Mouse (Mus musculus) limb, embryonic 14.5 days (tissue): ENCODE measurements around the gene Ppp6r2. TPM values are rescaled to one million over a fixed set of nuclear protein-coding genes. Genes with fewer than 3 reads are reported as not detected.

ENCODE experiments used
- ATAC-seq: fragments of 200-750 bp; cut with Nextera tagmentation; 2 replicates; pipeline ENCODE4 v1.8.0; 2017; ENCODE audit warnings: low read depth, moderate number of reproducible peaks, moderate TSS enrichment; ENCODE audit not compliant: low FRiP score
- DNase-seq: peaks from one replicate; pipeline ENCODE4 v3.0.0-alpha.2; 2015; ENCODE audit warnings: low spot score
- H3K27ac ChIP-seq: fragments of 300-500 bp; sonication (generic); replicated peaks from 2 replicates; pipeline ENCODE4 v1.5.1; 2014; ENCODE audit warnings: low read depth, mild to moderate bottlenecking, low read length, moderate library complexity, mixed read lengths
- H3K27me3 ChIP-seq: fragments of 300-500 bp; sonication (generic); 2 replicates; pipeline ENCODE4 v1.6.1; 2014; ENCODE audit warnings: low read length, mixed read lengths; ENCODE audit not compliant: control insufficient read depth, insufficient read depth
- H3K36me3 ChIP-seq: fragments of 300-500 bp; sonication (generic); 2 replicates; pipeline ENCODE4 v1.6.1; 2014; ENCODE audit warnings: mild to moderate bottlenecking, low read length, moderate library complexity, mixed read lengths; ENCODE audit not compliant: control insufficient read depth, insufficient read depth
- H3K4me1 ChIP-seq: fragments of 300-500 bp; sonication (generic); 2 replicates; pipeline ENCODE4 v1.6.1; 2014; ENCODE audit warnings: antibody characterized with exemption, low read length, mixed read lengths; ENCODE audit not compliant: control insufficient read depth, insufficient read depth
- H3K4me2 ChIP-seq: fragments of 300-500 bp; sonication (generic); replicated peaks from 2 replicates; pipeline ENCODE4 v1.6.1; 2014; ENCODE audit warnings: low read depth, mild to moderate bottlenecking, low read length, moderate library complexity; ENCODE audit not compliant: severe bottlenecking
- H3K4me3 ChIP-seq: fragments of 300-500 bp; sonication (generic); replicated peaks from 2 replicates; pipeline ENCODE4 v1.5.1; 2014; ENCODE audit warnings: low read length
- H3K9ac ChIP-seq: fragments of 300-500 bp; sonication (generic); 2 replicates; pipeline ENCODE4 v1.6.1; 2014; ENCODE audit warnings: mild to moderate bottlenecking, low read depth, low read length, moderate library complexity; ENCODE audit not compliant: severe bottlenecking
- H3K9me3 ChIP-seq: fragments of 300-500 bp; sonication (generic); 2 replicates; pipeline ENCODE4 v1.6.1; 2016; ENCODE audit warnings: low read length; ENCODE audit not compliant: control insufficient read depth
- POLR2A ChIP-seq: fragments of 200-500 bp; IDR thresholded peaks from 2 replicates; pipeline ENCODE4 v1.8.0; 2012; ENCODE audit warnings: inconsistent platforms, mild to moderate bottlenecking, moderate library complexity, borderline replicate concordance; ENCODE audit not compliant: insufficient read depth, insufficient read length; ENCODE audit errors: extremely low read depth
- WGBS: fragments of 180-500 bp; shearing (Covaris S2); extraction: QIAGEN DNeasy Blood & Tissue Kit; methylation state at CpG from one replicate; pipeline ENCODE4 v1.1.7; 2014; 5-methylcytosine and 5-hydroxymethylcytosine counted together
- microRNA-seq: library from miRNA; unstranded; fragments of <30 nt; microRNA quantifications from one replicate; pipeline ENCODE4, GENCODE M21; 2016
- polyA plus RNA-seq, 2 experiments: library from polyadenylated mRNA; depleted of rRNA in 1 of 2; stranded (reverse) in 1 of 2; unstranded in 1 of 2; fragments of >200 nt; fragmentation: Nextera tagmentation in 1 of 2; extraction: Ambion mirVana in 1 of 2; gene quantifications; 2 replicates each; pipeline versions ENCODE4 v1.2.1 to v1.2.3; 2012 to 2014

Ppp6r2 gene
- polyA plus RNA-seq, 2 experiments = 28.3 to 71.5 TPM

DNA sequence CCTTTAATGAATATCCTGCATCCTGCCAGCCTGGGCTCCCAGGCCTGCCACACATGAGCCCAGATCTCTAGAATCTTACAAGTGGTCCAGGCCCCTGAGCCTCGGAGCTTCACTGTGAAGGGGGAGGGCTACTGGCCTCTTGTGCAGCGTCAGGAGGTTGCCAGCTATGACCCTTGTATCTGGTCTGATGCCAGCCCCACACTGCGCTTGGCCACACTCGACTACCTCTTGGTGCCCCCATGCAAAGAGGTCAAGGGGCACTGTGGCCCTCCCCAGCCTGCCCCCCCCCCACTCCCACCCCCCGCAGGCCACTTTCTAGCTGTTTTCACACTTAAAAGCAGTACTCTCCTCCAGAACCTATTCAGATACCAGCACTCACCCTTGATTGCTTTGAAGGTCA is 115.1 kb downstream of the Ppp6r2 start:
- H3K36me3 ChIP-seq = no peaks in the 10 kb centered on the region
- H3K4me1 ChIP-seq = peaks cover 7% of the 10 kb centered on the region; the same call in 1 of the 2 replicates

DNA sequence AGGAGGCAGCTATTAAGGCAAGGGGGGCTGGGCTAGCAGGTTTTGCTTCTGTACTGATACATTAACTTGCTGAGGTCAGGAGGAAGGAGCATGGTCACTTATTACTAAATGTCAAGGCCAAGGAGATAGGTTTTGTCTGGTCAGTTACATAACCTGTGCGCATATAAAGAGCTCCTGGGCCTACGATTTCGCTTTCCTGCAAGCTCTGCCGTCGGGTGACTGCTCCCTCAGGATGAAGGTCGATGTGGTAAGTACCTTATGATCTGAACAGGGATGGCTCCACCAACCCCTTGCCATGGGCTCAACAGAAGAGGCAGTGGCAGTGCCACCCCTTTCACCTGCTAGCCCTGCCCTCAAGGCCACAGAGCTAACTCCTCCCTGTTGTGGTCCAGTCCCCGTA is 122.9 kb downstream of the Ppp6r2 start, which contains the start of gene Miox:
Miox (plus strand) TSS at position 128 of the 400 bp plus-strand sequence.
- Histone ChIP-seq H3K9ac (no peak within 1 kb of the TSS), H3K9me3 (no peaks in the 10 kb centered on the region), H3K4me3 (no peak within 1 kb of the TSS), H3K27me3 (no peaks in the 10 kb centered on the region), H3K27ac (no peak within 1 kb of the TSS), H3K4me2 (no peak within 1 kb of the TSS), H3K4me1 (no peaks in the 10 kb centered on the region), H3K36me3 (no peaks in the 10 kb centered on the region)
- TF ChIP-seq POLR2A = no peak
- ATAC-seq (no peak), DNase-seq (no peak)
- 89% methylated on average over 7 of the region's 7 CpGs for WGBS

More for the DNA sequence above, 115.1 kb downstream of the Ppp6r2 start:
- Histone ChIP-seq H3K4me2 (no peak overlapping the region), H3K9me3 (no peaks in the 10 kb centered on the region), H3K27ac (no peak overlapping the region), H3K27me3 (no peaks in the 10 kb centered on the region), H3K4me3 (no peak overlapping the region), H3K9ac (no peak overlapping the region)
- DNase-seq = no peak
- WGBS = 50% methylated on average over 5 of the region's 5 CpGs
- ATAC-seq = no peak
- no peak for TF ChIP-seq POLR2A

DNA sequence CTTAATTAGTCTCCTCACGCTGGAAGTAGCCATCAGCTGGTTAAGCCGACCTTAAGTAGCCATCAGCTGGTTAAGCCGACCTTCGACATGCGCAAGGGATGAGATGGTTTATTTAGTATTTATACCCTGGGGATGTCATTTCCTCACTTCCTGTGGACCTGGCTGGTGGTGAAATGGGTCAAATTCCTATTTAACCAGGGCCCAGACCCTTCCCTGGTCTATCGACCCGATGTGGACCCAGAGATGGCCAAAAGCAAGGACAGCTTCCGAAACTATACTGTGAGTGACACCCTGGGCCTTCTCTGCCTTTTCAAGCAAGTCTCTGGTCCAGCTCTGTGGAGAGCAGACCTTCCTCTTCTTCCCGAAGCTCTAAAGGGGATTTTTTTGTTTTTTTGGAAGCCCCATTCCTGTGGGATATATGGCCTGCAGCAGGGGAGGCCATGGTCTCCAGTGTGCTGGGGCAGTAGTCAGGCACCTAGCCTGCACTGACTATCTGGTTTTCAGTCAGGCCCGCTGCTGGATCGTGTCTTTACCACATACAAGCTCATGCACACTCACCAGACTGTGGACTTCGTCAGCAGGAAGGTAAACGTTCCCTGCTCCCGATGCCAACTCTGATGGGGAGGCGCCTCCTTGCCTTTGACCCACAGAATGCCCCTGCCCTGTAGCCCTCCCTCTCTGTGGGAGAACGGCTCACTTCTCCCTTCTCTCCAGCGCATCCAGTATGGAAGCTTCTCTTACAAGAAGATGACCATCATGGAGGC is 123.6 kb downstream of the Ppp6r2 start:
- TF ChIP-seq POLR2A = no peak
- WGBS = 80% methylated on average over 17 of the region's 17 CpGs
- no peak for ATAC-seq

DNA sequence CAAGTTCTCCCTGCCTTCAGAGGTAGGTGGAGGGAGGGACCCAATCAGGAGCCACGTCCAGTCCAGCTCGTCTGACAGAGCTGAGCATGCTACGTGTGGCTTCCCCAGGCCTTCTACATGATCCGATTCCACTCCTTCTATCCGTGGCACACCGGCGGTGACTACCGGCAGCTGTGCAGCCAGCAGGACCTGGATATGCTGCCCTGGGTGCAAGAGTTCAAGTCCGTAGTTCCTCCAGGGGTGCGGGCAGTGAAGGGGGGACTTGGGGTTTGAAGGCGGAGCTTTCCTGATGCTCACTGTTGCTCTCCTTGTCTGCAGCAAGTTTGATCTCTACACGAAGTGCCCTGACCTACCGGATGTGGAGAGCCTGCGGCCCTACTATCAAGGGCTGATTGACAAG is 125.1 kb downstream of the Ppp6r2 start:
- Histone ChIP-seq H3K4me3 (no peak overlapping the region), H3K9ac (no peak overlapping the region), H3K4me2 (no peak overlapping the region), H3K27ac (no peak overlapping the region), H3K27me3 (no peaks in the 10 kb centered on the region), H3K4me1 (no peaks in the 10 kb centered on the region), H3K36me3 (no peaks in the 10 kb centered on the region), H3K9me3 (no peaks in the 10 kb centered on the region)
- no peak for TF ChIP-seq POLR2A
- ATAC-seq = no peak
- WGBS = 82% methylated on average over 14 of the region's 14 CpGs
- DNase-seq = no peak

More for the DNA sequence above, 123.6 kb downstream of the Ppp6r2 start:
- no peaks in the 10 kb centered on the region for H3K27me3 ChIP-seq
- no peaks in the 10 kb centered on the region for H3K36me3 ChIP-seq
- no peak overlapping the region for H3K9ac ChIP-seq
- no peak overlapping the region for H3K4me3 ChIP-seq
- H3K4me2 ChIP-seq = no peak overlapping the region
- H3K27ac ChIP-seq = no peak overlapping the region
- DNase-seq = no peak
- no peaks in the 10 kb centered on the region for H3K9me3 ChIP-seq
- H3K4me1 ChIP-seq = no peaks in the 10 kb centered on the region

Small RNAs within 50 kb of the gene (microRNA-seq; reads per million reads assigned to microRNA genes)
- 2.3 reads per million, percentile 3 among the genes with 10 or more reads in this experiment for gene Mir6958
- not detected for gene Mir6959
- gene Mir7118 = not detected

Other genes starting within 250 kb of the Ppp6r2 start
- 0.31 and 0.36 TPM in 2 replicates for gene Mlc1, start 232.5 kb upstream of the Ppp6r2 start, polyA plus RNA-seq (2012; rRNA removed)
- 0.12 and 0.21 TPM in 2 replicates for gene Mlc1, start 232.5 kb upstream of the Ppp6r2 start, polyA plus RNA-seq (2014; fragmentation: Nextera tagmentation; extraction: Ambion mirVana)
- gene Mov10l1, start 228.6 kb upstream of the Ppp6r2 start, polyA plus RNA-seq (2012; rRNA removed) = 0.04 and 0.10 TPM in 2 replicates
- gene Mov10l1, start 228.6 kb upstream of the Ppp6r2 start, polyA plus RNA-seq (2014; fragmentation: Nextera tagmentation; extraction: Ambion mirVana) = 0.11 and 0.19 TPM in 2 replicates
- 1.9 and 2.0 TPM in 2 replicates for gene Panx2, start 151.8 kb upstream of the Ppp6r2 start, polyA plus RNA-seq (2012; rRNA removed)
- gene Panx2, start 151.8 kb upstream of the Ppp6r2 start, polyA plus RNA-seq (2014; fragmentation: Nextera tagmentation; extraction: Ambion mirVana) = 0.29 and 0.48 TPM in 2 replicates
- gene Trabd, start 136.4 kb upstream of the Ppp6r2 start, polyA plus RNA-seq (2012; rRNA removed) = 43.5 and 51.0 TPM in 2 replicates
- gene Trabd, start 136.4 kb upstream of the Ppp6r2 start, polyA plus RNA-seq (2014; fragmentation: Nextera tagmentation; extraction: Ambion mirVana) = 47.8 and 51.0 TPM in 2 replicates
- 32.7 and 40.7 TPM in 2 replicates for gene Selenoo, start 122.5 kb upstream of the Ppp6r2 start, polyA plus RNA-seq (2012; rRNA removed)
- gene Selenoo, start 122.5 kb upstream of the Ppp6r2 start, polyA plus RNA-seq (2014; fragmentation: Nextera tagmentation; extraction: Ambion mirVana) = 20.6 and 22.9 TPM in 2 replicates
- 36.8 and 56.5 TPM in 2 replicates for gene Tubgcp6, start 88.4 kb upstream of the Ppp6r2 start, polyA plus RNA-seq (2012; rRNA removed)
- 17.2 and 17.6 TPM in 2 replicates for gene Tubgcp6, start 88.4 kb upstream of the Ppp6r2 start, polyA plus RNA-seq (2014; fragmentation: Nextera tagmentation; extraction: Ambion mirVana)
- 38.1 and 49.4 TPM in 2 replicates for gene Hdac10, start 82.9 kb upstream of the Ppp6r2 start, polyA plus RNA-seq (2012; rRNA removed)
- 18.7 and 21.8 TPM in 2 replicates for gene Hdac10, start 82.9 kb upstream of the Ppp6r2 start, polyA plus RNA-seq (2014; fragmentation: Nextera tagmentation; extraction: Ambion mirVana)
- 13.7 and 14.9 TPM in 2 replicates for gene Mapk12, start 70.8 kb upstream of the Ppp6r2 start, polyA plus RNA-seq (2012; rRNA removed)
- gene Mapk12, start 70.8 kb upstream of the Ppp6r2 start, polyA plus RNA-seq (2014; fragmentation: Nextera tagmentation; extraction: Ambion mirVana) = 5.0 and 8.3 TPM in 2 replicates
- 13.4 and 15.9 TPM in 2 replicates for gene Mapk11, start 61.9 kb upstream of the Ppp6r2 start, polyA plus RNA-seq (2012; rRNA removed)
- gene Mapk11, start 61.9 kb upstream of the Ppp6r2 start, polyA plus RNA-seq (2014; fragmentation: Nextera tagmentation; extraction: Ambion mirVana) = 7.0 and 7.3 TPM in 2 replicates
- gene Plxnb2, start 30.8 kb upstream of the Ppp6r2 start, polyA plus RNA-seq (2012; rRNA removed) = 212 and 268 TPM in 2 replicates
- gene Plxnb2, start 30.8 kb upstream of the Ppp6r2 start, polyA plus RNA-seq (2014; fragmentation: Nextera tagmentation; extraction: Ambion mirVana) = 170 and 183 TPM in 2 replicates
- gene Dennd6b, start 15.1 kb upstream of the Ppp6r2 start, polyA plus RNA-seq (2012; rRNA removed) = 39.2 and 53.6 TPM in 2 replicates
- 12.7 and 14.0 TPM in 2 replicates for gene Dennd6b, start 15.1 kb upstream of the Ppp6r2 start, polyA plus RNA-seq (2014; fragmentation: Nextera tagmentation; extraction: Ambion mirVana)
- 154 and 170 TPM in 2 replicates for gene Sbf1, start 103.8 kb downstream of the Ppp6r2 start, polyA plus RNA-seq (2012; rRNA removed)
- gene Sbf1, start 103.8 kb downstream of the Ppp6r2 start, polyA plus RNA-seq (2014; fragmentation: Nextera tagmentation; extraction: Ambion mirVana) = 65.1 and 72.3 TPM in 2 replicates
- gene Adm2, start 111.2 kb downstream of the Ppp6r2 start, polyA plus RNA-seq (2012; rRNA removed) = 0.74 and 1.0 TPM in 2 replicates
- 0.52 TPM in 1 of 2 replicates, not detected in the other for gene Adm2, start 111.2 kb downstream of the Ppp6r2 start, polyA plus RNA-seq (2014; fragmentation: Nextera tagmentation; extraction: Ambion mirVana)
- gene Miox, start 122.8 kb downstream of the Ppp6r2 start, polyA plus RNA-seq (2012; rRNA removed) = not detected in 2 replicates
- gene Miox, start 122.8 kb downstream of the Ppp6r2 start, polyA plus RNA-seq (2014; fragmentation: Nextera tagmentation; extraction: Ambion mirVana) = not detected in 2 replicates
- gene Lmf2, start 144.1 kb downstream of the Ppp6r2 start, polyA plus RNA-seq (2012; rRNA removed) = 55.7 and 74.0 TPM in 2 replicates
- gene Lmf2, start 144.1 kb downstream of the Ppp6r2 start, polyA plus RNA-seq (2014; fragmentation: Nextera tagmentation; extraction: Ambion mirVana) = 49.1 and 53.6 TPM in 2 replicates
- 153 and 209 TPM in 2 replicates for gene Ncaph2, start 144.2 kb downstream of the Ppp6r2 start, polyA plus RNA-seq (2012; rRNA removed)
- 145 and 160 TPM in 2 replicates for gene Ncaph2, start 144.2 kb downstream of the Ppp6r2 start, polyA plus RNA-seq (2014; fragmentation: Nextera tagmentation; extraction: Ambion mirVana)
- 19.8 and 27.2 TPM in 2 replicates for gene Sco2, start 162.3 kb downstream of the Ppp6r2 start, polyA plus RNA-seq (2012; rRNA removed)
- gene Sco2, start 162.3 kb downstream of the Ppp6r2 start, polyA plus RNA-seq (2014; fragmentation: Nextera tagmentation; extraction: Ambion mirVana) = 7.5 and 10.3 TPM in 2 replicates
- 2.0 and 3.3 TPM in 2 replicates for gene Tymp, start 165.5 kb downstream of the Ppp6r2 start, polyA plus RNA-seq (2012; rRNA removed)
- gene Tymp, start 165.5 kb downstream of the Ppp6r2 start, polyA plus RNA-seq (2014; fragmentation: Nextera tagmentation; extraction: Ambion mirVana) = 1.3 and 1.6 TPM in 2 replicates
- 0.24 and 0.62 TPM in 2 replicates for gene Odf3b, start 167.7 kb downstream of the Ppp6r2 start, polyA plus RNA-seq (2012; rRNA removed)
- 0.67 and 0.72 TPM in 2 replicates for gene Odf3b, start 167.7 kb downstream of the Ppp6r2 start, polyA plus RNA-seq (2014; fragmentation: Nextera tagmentation; extraction: Ambion mirVana)
- gene Klhdc7b, start 173.4 kb downstream of the Ppp6r2 start, polyA plus RNA-seq (2012; rRNA removed) = 0.03 TPM in 1 of 2 replicates, not detected in the other
- gene Klhdc7b, start 173.4 kb downstream of the Ppp6r2 start, polyA plus RNA-seq (2014; fragmentation: Nextera tagmentation; extraction: Ambion mirVana) = not detected in 2 replicates
- not detected in 2 replicates for gene Syce3, start 198.9 kb downstream of the Ppp6r2 start, polyA plus RNA-seq (2012; rRNA removed)
- not detected in 2 replicates for gene Syce3, start 198.9 kb downstream of the Ppp6r2 start, polyA plus RNA-seq (2014; fragmentation: Nextera tagmentation; extraction: Ambion mirVana)
- gene Cpt1b, start 214.3 kb downstream of the Ppp6r2 start, polyA plus RNA-seq (2012; rRNA removed) = 3.7 and 4.4 TPM in 2 replicates
- 0.57 and 0.63 TPM in 2 replicates for gene Cpt1b, start 214.3 kb downstream of the Ppp6r2 start, polyA plus RNA-seq (2014; fragmentation: Nextera tagmentation; extraction: Ambion mirVana)
- gene C730034F03Rik, start 218.0 kb downstream of the Ppp6r2 start, polyA plus RNA-seq (2012; rRNA removed) = 0.96 and 1.8 TPM in 2 replicates
- 1.4 and 2.4 TPM in 2 replicates for gene C730034F03Rik, start 218.0 kb downstream of the Ppp6r2 start, polyA plus RNA-seq (2014; fragmentation: Nextera tagmentation; extraction: Ambion mirVana)
- gene Gm44502, start 218.1 kb downstream of the Ppp6r2 start, polyA plus RNA-seq (2012; rRNA removed) = 0.40 and 0.47 TPM in 2 replicates
- gene Gm44502, start 218.1 kb downstream of the Ppp6r2 start, polyA plus RNA-seq (2014; fragmentation: Nextera tagmentation; extraction: Ambion mirVana) = not detected in 2 replicates
- gene Chkb, start 218.4 kb downstream of the Ppp6r2 start, polyA plus RNA-seq (2012; rRNA removed) = 72.6 and 79.0 TPM in 2 replicates
- gene Chkb, start 218.4 kb downstream of the Ppp6r2 start, polyA plus RNA-seq (2014; fragmentation: Nextera tagmentation; extraction: Ambion mirVana) = 45.6 and 46.9 TPM in 2 replicates
- gene Mapk8ip2, start 242.4 kb downstream of the Ppp6r2 start, polyA plus RNA-seq (2012; rRNA removed) = 2.5 and 2.6 TPM in 2 replicates
- 0.99 and 1.5 TPM in 2 replicates for gene Mapk8ip2, start 242.4 kb downstream of the Ppp6r2 start, polyA plus RNA-seq (2014; fragmentation: Nextera tagmentation; extraction: Ambion mirVana)